Mouse (Mus musculus): ENCODE results near the gene Nmi. TPM values are rescaled to one million over a fixed set of nuclear protein-coding genes. Genes with fewer than 3 reads are reported as not detected.
A peak's percentile ranks its signal among the peaks of the same experiment; 100 is the strongest.

The Nmi gene
- polyA plus RNA-seq, 1 experiment from 2014 or later: 7.7 TPM

GRCm38 (mm10) chr2:51989559-51989958, 16.3 kb upstream of the Nmi start:
- no peak for DNase-seq (ENCODE audit: low spot score)
- 87% methylated on average over 2 of the region's 2 CpGs for WGBS
- no peak overlapping the region for H3K4me2 ChIP-seq (replicated peaks; ENCODE audit: low read depth, low read length)
- H3K9me3 ChIP-seq (ENCODE audit: control insufficient read depth, low read length): no peaks in the 10 kb centered on the region
- H3K27me3 ChIP-seq (ENCODE audit: control insufficient read depth, insufficient read depth, low read length): no peaks in the 10 kb centered on the region
- no peak for ATAC-seq (ENCODE audit: low FRiP score)
- H3K4me1 ChIP-seq (replicated peaks; ENCODE audit: control insufficient read depth, insufficient read depth, low read length): no peaks in the 10 kb centered on the region
- H3K9ac ChIP-seq (ENCODE audit: low read depth, low read length): no peak overlapping the region
- no peak overlapping the region for H3K27ac ChIP-seq (ENCODE audit: low read depth, low read length)
- no peak overlapping the region for H3K4me3 ChIP-seq (ENCODE audit: low read depth, low read length)
- H3K36me3 ChIP-seq (ENCODE audit: control insufficient read depth, insufficient read depth, low read length): no peaks in the 10 kb centered on the region

GRCm38 (mm10) chr2:51986695-51987094, 13.4 kb upstream of the Nmi start:
- Histone ChIP-seq H3K9ac (ENCODE audit: low read depth, low read length) (no peak overlapping the region), H3K4me2 (replicated peaks; ENCODE audit: low read depth, low read length) (no peak overlapping the region), H3K27ac (ENCODE audit: low read depth, low read length) (no peak overlapping the region), H3K4me3 (ENCODE audit: low read depth, low read length) (no peak overlapping the region), H3K9me3 (ENCODE audit: control insufficient read depth, low read length) (no peaks in the 10 kb centered on the region), H3K27me3 (ENCODE audit: control insufficient read depth, insufficient read depth, low read length) (no peaks in the 10 kb centered on the region), H3K4me1 (replicated peaks; ENCODE audit: control insufficient read depth, insufficient read depth, low read length) (no peaks in the 10 kb centered on the region), H3K36me3 (ENCODE audit: control insufficient read depth, insufficient read depth, low read length) (no peaks in the 10 kb centered on the region)
- DNase-seq (ENCODE audit: low spot score) (no peak), ATAC-seq (ENCODE audit: low FRiP score) (no peak)
- WGBS: 91% methylated on average over 5 of the region's 5 CpGs

DNA sequence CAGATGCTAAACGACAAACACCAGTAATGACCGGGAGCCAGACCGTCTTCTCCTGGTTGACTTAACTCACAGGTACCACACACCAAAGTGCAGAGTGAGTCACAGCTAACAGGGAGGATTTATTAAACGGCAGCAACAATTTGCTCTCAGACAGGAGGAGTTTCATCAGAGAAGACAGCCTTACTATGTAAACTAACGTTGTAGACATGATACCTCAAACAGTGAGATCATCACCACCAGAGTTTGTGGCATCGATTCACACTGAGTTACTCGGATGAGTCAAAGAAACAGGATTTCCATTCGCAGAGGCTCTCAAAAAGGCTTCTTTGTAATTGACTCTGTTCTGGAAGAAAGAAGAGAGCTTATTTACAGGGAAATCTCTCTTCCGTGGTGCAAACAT, 12.9 kb upstream of the Nmi start:
- Histone ChIP-seq H3K4me1 (replicated peaks; ENCODE audit: control insufficient read depth, insufficient read depth, low read length) (no peaks in the 10 kb centered on the region), H3K9ac (ENCODE audit: low read depth, low read length) (no peak overlapping the region), H3K27ac (ENCODE audit: low read depth, low read length) (no peak overlapping the region), H3K9me3 (ENCODE audit: control insufficient read depth, low read length) (no peaks in the 10 kb centered on the region), H3K4me2 (replicated peaks; ENCODE audit: low read depth, low read length) (no peak overlapping the region), H3K27me3 (ENCODE audit: control insufficient read depth, insufficient read depth, low read length) (no peaks in the 10 kb centered on the region), H3K36me3 (ENCODE audit: control insufficient read depth, insufficient read depth, low read length) (no peaks in the 10 kb centered on the region), H3K4me3 (ENCODE audit: low read depth, low read length) (no peak overlapping the region)
- no peak for ATAC-seq (ENCODE audit: low FRiP score)
- DNase-seq (ENCODE audit: low spot score): no peak
- WGBS: 80% methylated on average over 9 of the region's 9 CpGs

- Histone ChIP-seq H3K4me1 (replicated peaks; ENCODE audit: control insufficient read depth, insufficient read depth, low read length) (no peaks in the 10 kb centered on the region), H3K4me3 (ENCODE audit: low read depth, low read length) (no peak overlapping the region), H3K27me3 (ENCODE audit: control insufficient read depth, insufficient read depth, low read length) (no peaks in the 10 kb centered on the region), H3K4me2 (replicated peaks; ENCODE audit: low read depth, low read length) (no peak overlapping the region), H3K9ac (ENCODE audit: low read depth, low read length) (no peak overlapping the region), H3K27ac (ENCODE audit: low read depth, low read length) (no peak overlapping the region), H3K9me3 (ENCODE audit: control insufficient read depth, low read length) (no peaks in the 10 kb centered on the region), H3K36me3 (ENCODE audit: control insufficient read depth, insufficient read depth, low read length) (no peaks in the 10 kb centered on the region)
- ATAC-seq (ENCODE audit: low FRiP score): no peak
- 90% methylated on average over 10 of the region's 10 CpGs for WGBS
- DNase-seq (ENCODE audit: low spot score): no peak
Observed at GRCm38 (mm10) chr2:51985241-51985640, 11.9 kb upstream of the Nmi start.

DNA sequence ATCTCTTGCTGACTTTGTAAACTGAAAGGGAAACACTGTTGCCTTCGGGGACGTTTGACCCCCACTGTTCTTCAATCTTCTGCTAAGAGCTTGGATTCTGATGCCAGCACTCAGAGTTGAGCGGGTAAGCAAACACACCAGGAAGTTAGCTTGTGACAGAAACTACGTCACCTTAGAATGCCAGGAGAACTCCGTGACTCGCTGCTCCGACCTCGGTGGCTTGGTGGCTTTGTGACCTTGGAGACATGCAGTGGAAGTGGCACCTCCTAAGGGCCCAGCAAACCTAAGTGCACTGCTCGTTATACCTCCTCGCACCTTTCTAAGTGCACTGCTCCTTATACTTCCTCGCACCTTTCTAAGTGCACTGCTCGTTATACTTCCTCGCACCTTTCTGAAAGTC, 9.0 kb upstream of the Nmi start:
- Histone ChIP-seq H3K9ac (ENCODE audit: low read depth, low read length) (no peak overlapping the region), H3K27me3 (ENCODE audit: control insufficient read depth, insufficient read depth, low read length) (no peaks in the 10 kb centered on the region), H3K4me2 (replicated peaks; ENCODE audit: low read depth, low read length) (no peak overlapping the region), H3K36me3 (ENCODE audit: control insufficient read depth, insufficient read depth, low read length) (no peaks in the 10 kb centered on the region), H3K4me3 (ENCODE audit: low read depth, low read length) (no peak overlapping the region), H3K9me3 (ENCODE audit: control insufficient read depth, low read length) (no peaks in the 10 kb centered on the region), H3K27ac (ENCODE audit: low read depth, low read length) (no peak overlapping the region), H3K4me1 (replicated peaks; ENCODE audit: control insufficient read depth, insufficient read depth, low read length) (no peaks in the 10 kb centered on the region)
- no peak for DNase-seq (ENCODE audit: low spot score)
- no peak for ATAC-seq (ENCODE audit: low FRiP score)
- 80% methylated on average over 13 of the region's 13 CpGs for WGBS

DNA sequence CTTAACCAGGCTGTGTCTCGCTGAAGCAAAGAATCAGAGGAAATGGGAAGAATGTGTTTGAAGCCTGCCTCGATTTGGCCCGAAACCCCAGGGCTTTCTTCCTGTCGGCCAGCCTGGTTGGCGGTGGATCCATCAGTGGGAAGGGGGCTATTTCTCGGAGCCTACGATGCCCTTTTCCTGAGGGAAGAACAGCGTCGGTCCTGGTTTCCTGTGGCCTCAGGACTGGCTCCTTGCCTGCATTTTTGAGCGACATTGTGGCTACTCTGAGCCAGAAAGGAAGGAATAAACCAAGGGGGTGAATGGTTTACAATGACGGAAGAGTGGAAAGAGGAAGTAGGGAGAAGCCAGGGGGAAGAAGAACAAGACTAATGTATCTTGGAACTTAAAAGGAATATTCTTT, 8.3 kb upstream of the Nmi start:
- ATAC-seq (ENCODE audit: low FRiP score) (no peak), DNase-seq (ENCODE audit: low spot score) (no peak)
- Histone ChIP-seq H3K4me3 (ENCODE audit: low read depth, low read length) (no peak overlapping the region), H3K27me3 (ENCODE audit: control insufficient read depth, insufficient read depth, low read length) (no peaks in the 10 kb centered on the region), H3K4me1 (replicated peaks; ENCODE audit: control insufficient read depth, insufficient read depth, low read length) (no peaks in the 10 kb centered on the region), H3K4me2 (replicated peaks; ENCODE audit: low read depth, low read length) (no peak overlapping the region), H3K9me3 (ENCODE audit: control insufficient read depth, low read length) (no peaks in the 10 kb centered on the region), H3K27ac (ENCODE audit: low read depth, low read length) (no peak overlapping the region), H3K36me3 (ENCODE audit: control insufficient read depth, insufficient read depth, low read length) (no peaks in the 10 kb centered on the region), H3K9ac (ENCODE audit: low read depth, low read length) (no peak overlapping the region)
- whole genome bisulfite sequencing: 77% methylated on average over 11 of the region's 11 CpGs

DNA sequence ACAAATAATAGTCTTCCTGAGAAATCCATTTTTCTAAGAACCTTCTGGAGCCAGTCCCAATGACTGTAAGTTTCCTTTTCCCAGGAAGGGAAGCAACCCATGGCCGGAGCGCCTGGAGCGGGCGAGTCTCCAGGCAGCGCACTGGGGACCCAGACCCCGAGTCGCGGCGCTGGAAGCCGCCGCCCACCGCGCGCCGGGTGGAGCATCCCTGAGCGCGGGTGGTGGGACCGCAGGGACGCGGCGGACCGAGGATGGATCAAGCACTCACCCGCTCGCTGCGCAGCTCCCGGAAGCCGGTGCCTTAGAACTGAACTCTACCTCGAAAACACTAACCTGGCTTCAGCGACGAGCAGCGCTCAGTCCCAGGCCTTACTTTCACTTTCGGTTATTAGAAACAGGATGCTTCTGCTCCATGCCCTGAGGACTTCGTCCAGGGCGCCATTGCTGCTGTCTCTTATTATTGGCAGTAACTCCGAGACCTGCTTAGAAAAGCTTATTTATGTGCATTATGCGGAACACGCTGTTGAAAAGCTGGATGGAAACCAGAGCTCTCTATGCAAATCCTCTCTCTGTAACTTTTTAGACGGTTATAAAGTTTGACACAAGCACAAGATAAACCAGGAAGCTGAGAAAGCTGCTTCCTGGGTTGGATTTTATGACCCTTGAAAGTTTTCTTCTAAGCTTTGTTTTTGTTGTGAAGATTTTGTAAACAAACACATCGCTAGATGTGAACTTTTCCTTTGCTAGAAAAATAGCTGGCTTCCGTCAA, 469 bp downstream of the Nmi start:
- Histone ChIP-seq H3K4me1 (replicated peaks; ENCODE audit: control insufficient read depth, insufficient read depth, low read length) (no peaks in the 10 kb centered on the region), H3K4me2 (replicated peaks; ENCODE audit: low read depth, low read length) (peak overlapping the region; percentile 74), H3K9ac (ENCODE audit: low read depth, low read length) (peak overlapping the region; percentile 51), H3K9me3 (ENCODE audit: control insufficient read depth, low read length) (no peaks in the 10 kb centered on the region), H3K4me3 (ENCODE audit: low read depth, low read length) (peak overlapping the region; percentile 53), H3K27me3 (ENCODE audit: control insufficient read depth, insufficient read depth, low read length) (no peaks in the 10 kb centered on the region), H3K36me3 (ENCODE audit: control insufficient read depth, insufficient read depth, low read length) (no peaks in the 10 kb centered on the region), H3K27ac (ENCODE audit: low read depth, low read length) (no peak overlapping the region)
- DNase-seq (ENCODE audit: low spot score) (peak; percentile 66), ATAC-seq (ENCODE audit: low FRiP score) (peak; percentile 78)
- WGBS: 5% methylated on average over 40 of the region's 40 CpGs

DNA sequence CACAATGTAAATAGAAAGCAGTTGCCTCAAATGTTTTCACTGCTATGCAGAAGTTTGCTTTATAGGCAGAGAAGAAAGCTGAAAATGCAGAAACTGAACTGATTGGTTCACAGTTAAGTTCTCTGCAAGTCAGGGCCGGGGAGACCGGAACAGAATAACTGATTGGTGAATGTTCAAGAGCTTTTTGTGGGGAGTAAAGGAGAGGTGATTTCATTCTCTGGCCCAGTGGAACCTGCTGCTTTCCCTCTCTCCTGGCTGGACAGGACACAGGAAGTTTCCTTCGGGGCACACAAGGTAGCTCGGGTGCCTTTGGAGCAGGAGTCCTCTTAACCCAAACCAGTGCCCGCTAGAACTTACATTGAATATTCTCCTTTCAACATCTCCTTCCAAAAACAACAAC, 1.2 kb downstream of the Nmi start:
- H3K4me1 ChIP-seq (replicated peaks; ENCODE audit: control insufficient read depth, insufficient read depth, low read length): no peaks in the 10 kb centered on the region
- WGBS: 80% methylated on average over 5 of the region's 5 CpGs
- H3K4me2 ChIP-seq (replicated peaks; ENCODE audit: low read depth, low read length): no peak overlapping the region
- no peak overlapping the region for H3K27ac ChIP-seq (ENCODE audit: low read depth, low read length)
- no peaks in the 10 kb centered on the region for H3K36me3 ChIP-seq (ENCODE audit: control insufficient read depth, insufficient read depth, low read length)
- H3K4me3 ChIP-seq (ENCODE audit: low read depth, low read length): no peak overlapping the region; the same call in 1 of the 2 replicates
- no peaks in the 10 kb centered on the region for H3K9me3 ChIP-seq (ENCODE audit: control insufficient read depth, low read length)
- H3K27me3 ChIP-seq (ENCODE audit: control insufficient read depth, insufficient read depth, low read length): no peaks in the 10 kb centered on the region
- ATAC-seq (ENCODE audit: low FRiP score) (no peak), DNase-seq (ENCODE audit: low spot score) (peak; percentile 17)
- H3K9ac ChIP-seq (ENCODE audit: low read depth, low read length): no peak overlapping the region

DNA sequence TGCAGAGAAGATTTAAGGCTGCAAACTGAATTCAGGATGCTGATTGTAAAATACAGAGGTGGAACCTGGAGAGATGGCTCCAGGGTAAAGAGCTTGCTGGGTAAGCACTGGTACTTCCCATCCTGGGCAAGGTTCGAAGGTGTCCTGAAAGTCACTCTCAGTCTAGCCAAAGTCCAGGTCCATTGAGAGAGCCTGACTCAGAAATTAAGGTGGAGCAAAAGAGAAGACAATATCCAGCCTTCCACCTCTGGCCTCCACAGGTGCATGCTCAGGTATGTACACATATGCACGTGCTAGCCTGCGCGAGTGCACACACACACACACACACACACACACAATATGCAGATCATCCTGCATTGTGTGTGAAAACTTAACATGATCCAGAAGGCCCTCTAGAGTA, 2.4 kb downstream of the Nmi start:
- no peaks in the 10 kb centered on the region for H3K36me3 ChIP-seq (ENCODE audit: control insufficient read depth, insufficient read depth, low read length)
- no peak overlapping the region for H3K4me2 ChIP-seq (replicated peaks; ENCODE audit: low read depth, low read length)
- H3K4me3 ChIP-seq (ENCODE audit: low read depth, low read length): no peak overlapping the region
- no peaks in the 10 kb centered on the region for H3K9me3 ChIP-seq (ENCODE audit: control insufficient read depth, low read length)
- ATAC-seq (ENCODE audit: low FRiP score) (no peak), DNase-seq (ENCODE audit: low spot score) (no peak)
- WGBS: 97% methylated on average over 4 of the region's 4 CpGs
- H3K9ac ChIP-seq (ENCODE audit: low read depth, low read length): no peak overlapping the region
- H3K4me1 ChIP-seq (replicated peaks; ENCODE audit: control insufficient read depth, insufficient read depth, low read length): no peaks in the 10 kb centered on the region
- H3K27ac ChIP-seq (ENCODE audit: low read depth, low read length): no peak overlapping the region
- H3K27me3 ChIP-seq (ENCODE audit: control insufficient read depth, insufficient read depth, low read length): no peaks in the 10 kb centered on the region

Data from hindbrain, embryonic 11.5 days (tissue).